ENCODE assay signal across 22 mouse cellular contexts in genomic region chr1:136117069-136117468, GRCm38 (mm10). TPM values are rescaled to one million over a fixed set of nuclear protein-coding genes. Genes with fewer than 3 reads are reported as not detected.
DNase-seq lines count a peak whose midpoint lies in the region; ATAC-seq and TF ChIP-seq lines count a peak whose summit lies in the region.
"Had no signal": no experiment of that assay in that cellular context is flagged by ENCODE, and none has a peak within 500 bp of the region (broad histone marks: within the 10 kb centered on the region; RNA-seq: fewer than 3 reads in every experiment).

No protein-coding gene starts in this region.

- H3K9ac ChIP-seq in midbrain, postnatal 0 days (replicated peaks; ENCODE audit: low read length, poor library complexity, severe bottlenecking): no peak overlapping the region
- H3K9ac ChIP-seq: forebrain, embryonic 13.5 days; hindbrain, embryonic 14.5 days; intestine, embryonic 15.5 days; midbrain, embryonic 12.5 days had no signal

- no peak for ATAC-seq in midbrain, postnatal 0 days (ENCODE audit: low FRiP score)
- ATAC-seq: forebrain, embryonic 13.5 days; intestine, embryonic 15.5 days; lung, postnatal 0 days had no signal

- no peak overlapping the region for H3K4me2 ChIP-seq in midbrain, postnatal 0 days (ENCODE audit: low read depth, low read length, poor library complexity, severe bottlenecking)
- H3K4me2 ChIP-seq: forebrain, embryonic 13.5 days; hindbrain, embryonic 14.5 days; intestine, embryonic 15.5 days; midbrain, embryonic 12.5 days had no signal

- 85% methylated on average over 9 of the region's 9 CpGs for WGBS in midbrain, postnatal 0 days

- no peaks in the 10 kb centered on the region for H3K9me3 ChIP-seq in midbrain, postnatal 0 days (ENCODE audit: low read length)
- H3K9me3 ChIP-seq: forebrain, embryonic 13.5 days; intestine, embryonic 15.5 days; midbrain, embryonic 12.5 days had no signal

- DNase-seq in spleen, adult 18-20 months: peak; percentile 17 to 37
- no peak for DNase-seq in spleen, postnatal 4 days (ENCODE audit: low spot score in 2 of 2)
- peak; percentile 73 for DNase-seq in CD4-positive, CD25-positive, alpha-beta regulatory T cell, adult 2 months (ENCODE audit: low read depth, low spot score)
- peak; percentile 81 for DNase-seq in induced T-regulatory cell, adult 2 months (ENCODE audit: low read depth)
- no peak for DNase-seq in layer of hippocampus, adult 9-10 months (ENCODE audit: low spot score)
- DNase-seq in ovary, postnatal 10 days (ENCODE audit: low spot score): no peak
- no peak for DNase-seq in midbrain, postnatal 0 days (ENCODE audit: low spot score)
- DNase-seq: adrenal gland, postnatal 10 days; cerebellum, postnatal 36 days; embryo, embryonic 11 days; gastrocnemius, postnatal 36 days; heart, adult 2 months; kidney, adult 9 months; kidney, postnatal 25 days; left cerebral cortex, postnatal 4 days; right cerebral cortex, postnatal 14 days had no signal

- no peak overlapping the region for H3K27ac ChIP-seq in midbrain, postnatal 0 days (ENCODE audit: low read depth, low read length)
- H3K27ac ChIP-seq: forebrain, embryonic 13.5 days; heart, adult 2 months; hindbrain, embryonic 14.5 days; intestine, embryonic 15.5 days; midbrain, embryonic 12.5 days had no signal

- H3K4me1 ChIP-seq in midbrain, postnatal 0 days (ENCODE audit: insufficient read depth, low read length): peaks cover 6% of the 10 kb centered on the region; the same call in 1 of the 2 replicates

- H3K27me3 ChIP-seq in midbrain, postnatal 0 days (ENCODE audit: insufficient read depth, low read length): no peaks in the 10 kb centered on the region
- H3K27me3 ChIP-seq: forebrain, embryonic 13.5 days; intestine, embryonic 15.5 days; midbrain, embryonic 12.5 days had no signal

- no peak for TF ChIP-seq CTCF in midbrain, postnatal 0 days (IDR thresholded peaks at IDR 0.05)

- H3K4me3 ChIP-seq in midbrain, postnatal 0 days (ENCODE audit: low read depth, low read length): no peak overlapping the region
- H3K4me3 ChIP-seq: forebrain, embryonic 13.5 days; heart, adult 2 months; intestine, embryonic 15.5 days; midbrain, embryonic 12.5 days had no signal

- no peaks in the 10 kb centered on the region for H3K36me3 ChIP-seq in midbrain, postnatal 0 days (ENCODE audit: insufficient read depth, low read length)
- H3K36me3 ChIP-seq: G1E; intestine, embryonic 15.5 days; midbrain, embryonic 12.5 days had no signal

RNA-seq across cellular contexts. Expression of gene Kif21b, which starts 14.1 kb away (rescaled TPM):
- total RNA-seq in midbrain, postnatal 0 days (2014; rRNA removed): 156 and 160 TPM in 2 replicates
- polyA plus RNA-seq in midbrain, postnatal 0 days (2015; fragmentation: Nextera tagmentation; extraction: Ambion mirVana): 28.1 and 32.1 TPM in 2 replicates

Comparison
In these comparisons a context has a peak if more than half of its experiments do, and no peak if none do; other contexts are left out.
1. DNase-seq: peak in spleen, adult 18-20 months (2 of 2), CD4-positive, CD25-positive, alpha-beta regulatory T cell, adult 2 months (single experiment) and induced T-regulatory cell, adult 2 months (single experiment); none in spleen, postnatal 4 days (0 of 2), layer of hippocampus, adult 9-10 months (single experiment), ovary, postnatal 10 days (single experiment) and midbrain, postnatal 0 days (single experiment).